In the genomic region with DNA sequence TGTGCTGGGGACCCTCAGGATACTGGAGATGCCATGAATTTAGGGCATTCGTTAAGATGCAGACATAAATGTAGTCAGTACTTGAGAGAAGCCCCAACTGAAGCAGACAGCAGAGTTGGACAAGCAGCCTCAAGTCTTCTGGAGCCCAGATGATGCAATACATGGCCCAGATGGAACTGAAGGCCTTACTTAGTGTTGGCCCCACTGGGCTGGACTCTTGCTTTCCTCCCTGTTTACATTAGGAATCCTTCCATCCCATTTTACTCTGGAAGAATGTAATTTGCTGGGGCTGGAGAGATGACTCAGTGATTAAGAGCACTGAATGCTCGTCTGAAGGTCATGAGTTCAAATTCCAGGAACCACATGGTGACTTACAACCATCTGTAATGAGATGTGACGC, we compare ENCODE assay signal across 11 mouse cellular contexts.
"Had no signal": no experiment of that assay in that cellular context is flagged by ENCODE, and none has a peak within 500 bp of the region (broad histone marks: within the 10 kb centered on the region; RNA-seq: fewer than 3 reads in every experiment).

No protein-coding gene starts in this region.

- H3K36me3 ChIP-seq: lung, embryonic 15.5 days; stomach, embryonic 15.5 days had no signal

- H3K4me3 ChIP-seq: limb, embryonic 13.5 days; lung, embryonic 15.5 days; midbrain, embryonic 13.5 days; neural tube, embryonic 15.5 days; stomach, embryonic 15.5 days had no signal

- DNase-seq: kidney, adult 8-10 months; left cerebral cortex, postnatal 4 days; spleen, adult 18-20 months; thymus, adult 2 months; thymus, postnatal 36 days had no signal

- H3K27me3 ChIP-seq: limb, embryonic 13.5 days; lung, embryonic 15.5 days; midbrain, embryonic 13.5 days; neural tube, embryonic 15.5 days; stomach, embryonic 15.5 days had no signal

- H3K4me2 ChIP-seq: limb, embryonic 13.5 days; liver, embryonic 11.5 days; lung, embryonic 15.5 days; midbrain, embryonic 13.5 days; neural tube, embryonic 15.5 days; stomach, embryonic 15.5 days had no signal

- H3K27ac ChIP-seq: limb, embryonic 13.5 days; lung, embryonic 15.5 days; midbrain, embryonic 13.5 days; neural tube, embryonic 15.5 days; stomach, embryonic 15.5 days had no signal
